Mouse (Mus musculus) brain, embryonic 14.5 days (tissue): ENCODE results near the gene Itga3. TPM values are rescaled to one million over a fixed set of nuclear protein-coding genes. Genes with fewer than 3 reads are reported as not detected.
A peak's percentile ranks its signal among the peaks of the same experiment; 100 is the strongest.

Experiments used
- DNase-seq: peaks from one replicate; pipeline ENCODE4 v3.0.0-alpha.2; 2011; ENCODE audit warnings: low read depth
- CTCF ChIP-seq: fragments of 200-500 bp; IDR thresholded peaks from 2 replicates; pipeline ENCODE4 v1.5.1; 2012; ENCODE audit warnings: inconsistent platforms, mild to moderate bottlenecking, moderate library complexity, borderline replicate concordance; ENCODE audit not compliant: insufficient read depth, insufficient read length; ENCODE audit errors: extremely low read depth
- POLR2A ChIP-seq: fragments of 200-500 bp; IDR thresholded peaks from 2 replicates; pipeline ENCODE4 v1.6.1; 2012; ENCODE audit warnings: mild to moderate bottlenecking, inconsistent platforms, borderline replicate concordance; ENCODE audit not compliant: poor library complexity, insufficient read depth, insufficient read length, severe bottlenecking; ENCODE audit errors: extremely low read depth
- polyA plus RNA-seq: library from polyadenylated mRNA; depleted of rRNA; stranded (reverse); fragments of >200 nt; gene quantifications from 2 replicates; pipeline ENCODE4 v1.2.3, GENCODE M21; 2012

Itga3 gene
- polyA plus RNA-seq, 1 experiment, result 29.3 TPM

GRCm38 (mm10) chr11:95105274-95105874, 28.8 kb upstream of the Itga3 start:
- DNase-seq, result no peak
- TF ChIP-seq POLR2A (no peak), CTCF (no peak)

- TF ChIP-seq CTCF (no peak), POLR2A (no peak)
- DNase-seq, result no peak
Measured at GRCm38 (mm10) chr11:95104266-95104665, 27.7 kb upstream of the Itga3 start.

DNA sequence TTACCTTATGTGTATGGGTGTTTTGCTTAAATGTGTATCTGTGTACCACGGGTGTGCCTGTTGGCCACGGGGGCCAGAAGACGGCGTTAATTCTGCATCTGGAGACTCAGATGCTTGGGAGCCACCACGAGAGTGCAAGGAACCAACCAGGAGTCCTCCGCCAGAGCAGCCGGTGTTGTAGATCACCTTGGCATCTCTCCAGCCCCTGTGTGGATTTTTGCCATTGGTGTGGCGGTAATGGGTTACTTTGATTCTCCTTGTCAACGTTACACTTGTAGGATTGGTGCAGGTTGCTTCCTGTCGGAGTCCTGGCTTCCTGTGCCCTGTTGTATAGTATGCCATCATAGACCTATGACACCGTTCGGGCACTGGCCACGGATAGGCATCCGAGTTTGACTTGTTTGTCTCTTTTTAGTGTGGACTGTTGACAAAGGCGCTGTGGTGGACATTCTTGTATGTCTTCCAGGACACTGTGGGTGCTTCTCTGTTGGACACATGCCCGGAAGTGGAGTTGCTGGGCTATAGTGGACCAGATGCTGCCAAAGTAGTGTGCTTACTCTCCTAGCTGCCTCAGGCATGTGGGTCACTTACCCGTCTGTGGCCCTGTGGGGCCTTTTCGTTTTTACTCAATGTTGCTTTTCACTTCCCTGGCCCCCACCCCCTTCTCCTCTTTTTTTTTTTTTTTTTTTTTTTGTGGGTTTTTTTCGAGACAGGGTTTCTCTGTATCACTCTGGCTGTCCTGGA, 25.7 kb upstream of the Itga3 start:
- no peak for DNase-seq
- TF ChIP-seq POLR2A (no peak), CTCF (no peak)

- no peak for DNase-seq
- TF ChIP-seq CTCF (no peak), POLR2A (no peak)
Measured at GRCm38 (mm10) chr11:95101071-95101788, 24.6 kb upstream of the Itga3 start.

DNA sequence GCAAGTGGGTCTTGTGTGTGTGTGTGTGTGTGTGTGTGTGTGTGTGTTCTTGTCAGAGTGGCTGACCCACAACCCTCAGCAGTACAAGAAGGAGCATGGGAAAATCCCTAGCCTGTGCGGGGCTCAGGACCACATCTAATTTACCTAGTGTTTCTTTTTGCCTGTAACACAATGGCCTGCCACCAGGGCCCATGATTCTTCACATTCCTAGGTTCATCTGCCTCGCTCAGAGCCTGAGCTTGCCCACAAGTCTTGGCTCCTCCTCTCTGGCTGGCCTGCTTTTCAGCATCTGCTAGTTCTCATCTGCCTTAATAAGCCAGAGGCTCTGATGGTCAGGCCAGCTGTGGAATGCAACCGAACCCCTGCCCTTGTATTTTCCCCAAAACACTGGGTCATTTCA, 23.8 kb upstream of the Itga3 start:
- DNase-seq, result no peak
- TF ChIP-seq CTCF, result no peak
- TF ChIP-seq POLR2A, result no peak

- DNase-seq, result no peak
- TF ChIP-seq CTCF (no peak), POLR2A (no peak)
Measured at GRCm38 (mm10) chr11:95098346-95099095, 21.9 kb upstream of the Itga3 start.

GRCm38 (mm10) chr11:95097889-95098288, 21.3 kb upstream of the Itga3 start:
- TF ChIP-seq CTCF (peak; percentile 10; the same call in 1 of the 2 replicates), POLR2A (no peak)
- no peak for DNase-seq

- TF ChIP-seq CTCF (no peak), POLR2A (no peak)
- DNase-seq, result peak; percentile 31
Measured at GRCm38 (mm10) chr11:95096608-95097373, 20.2 kb upstream of the Itga3 start.

DNA sequence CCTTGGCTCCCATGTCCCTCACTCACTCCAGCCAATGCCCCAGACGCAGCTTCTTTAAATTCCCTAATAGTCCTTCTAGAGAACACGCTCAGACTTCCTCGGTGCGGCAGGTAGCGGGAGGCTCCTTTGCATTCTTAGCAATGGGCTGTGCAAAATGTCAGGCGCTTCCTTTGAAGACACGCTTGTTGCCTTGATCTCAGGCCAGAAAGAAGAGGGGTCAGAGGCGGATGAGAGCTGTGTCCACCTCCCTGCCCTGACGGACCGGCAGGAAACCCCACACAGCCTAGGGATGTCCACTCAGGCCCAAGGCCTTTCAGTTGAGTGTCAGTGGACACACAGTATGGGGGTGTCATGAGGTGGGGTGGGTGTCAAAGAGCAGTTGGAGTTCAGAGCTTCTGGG, 19.0 kb upstream of the Itga3 start:
- no peak for DNase-seq
- no peak for TF ChIP-seq CTCF
- TF ChIP-seq POLR2A, result no peak

DNA sequence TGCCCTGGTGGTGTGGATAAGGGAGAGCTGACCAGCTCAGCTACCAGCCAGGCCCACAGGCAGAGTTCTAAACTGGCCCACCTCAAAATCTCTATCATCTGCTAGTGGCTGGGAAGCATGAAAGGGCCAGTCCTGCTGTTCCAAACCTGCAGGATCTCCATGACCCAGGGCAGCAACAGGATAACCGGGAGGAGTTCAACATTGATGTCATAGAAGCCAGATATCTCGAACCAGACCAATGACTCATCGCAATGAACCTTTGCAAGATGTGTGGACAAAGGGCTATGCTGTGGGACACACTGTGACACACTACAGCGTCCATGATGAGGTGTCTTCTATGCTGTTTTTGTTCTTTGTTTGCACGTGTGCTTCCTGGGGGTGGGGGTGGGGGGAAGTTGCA, 16.5 kb upstream of the Itga3 start:
- DNase-seq, result no peak
- no peak for TF ChIP-seq CTCF
- no peak for TF ChIP-seq POLR2A

DNA sequence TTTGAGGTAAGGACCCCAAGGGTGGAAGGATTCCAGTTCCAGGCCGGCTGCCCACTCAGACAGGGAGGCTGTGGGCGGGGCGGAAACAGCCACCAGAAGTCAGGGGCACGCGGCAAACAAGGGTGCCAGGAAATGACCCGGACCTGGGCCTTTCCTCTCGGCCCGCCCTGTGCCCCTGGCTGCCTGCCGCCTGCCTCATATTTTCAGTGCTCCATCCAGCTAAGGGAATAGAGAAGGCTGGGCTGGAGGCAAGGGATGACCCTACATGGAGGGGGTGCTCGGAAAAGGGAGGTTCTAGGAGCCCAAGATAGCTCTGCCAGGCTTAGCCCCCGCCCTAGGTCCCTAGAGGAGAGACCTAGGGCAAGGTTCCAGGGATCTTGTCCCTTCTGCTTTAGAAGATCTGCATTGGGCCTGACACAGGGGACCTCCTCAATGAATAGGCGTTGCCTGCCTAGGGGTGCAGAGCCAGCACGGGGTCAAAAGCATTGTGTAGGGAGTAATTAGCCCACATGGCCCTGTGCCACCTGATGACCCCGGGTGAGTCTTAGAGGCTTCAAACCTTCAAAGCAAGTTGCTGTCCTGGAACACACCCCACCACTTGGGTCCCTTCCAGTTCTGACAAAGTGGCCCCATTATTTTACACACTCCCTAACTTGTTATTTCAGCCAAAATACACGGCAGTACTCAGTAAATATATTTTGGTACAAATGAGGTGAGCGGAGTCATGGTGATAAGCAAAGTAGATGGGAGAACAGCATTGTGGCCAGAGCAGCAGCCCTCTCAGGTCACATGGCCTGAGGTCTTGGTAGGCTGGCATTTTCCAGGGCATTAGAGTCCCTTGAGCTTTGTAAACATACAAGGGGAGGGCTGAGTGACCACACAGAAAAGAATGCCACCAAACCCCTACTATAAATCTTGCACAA, 12.5 kb upstream of the Itga3 start:
- no peak for DNase-seq
- TF ChIP-seq POLR2A, result no peak
- no peak for TF ChIP-seq CTCF
